Mouse (Mus musculus) cerebellum, adult 2 months (tissue): ENCODE measurements around the gene Tmem110. TPM values are rescaled to one million over a fixed set of nuclear protein-coding genes. Genes with fewer than 3 reads are reported as not detected.

Source experiments
- DNase-seq, 2 experiments: peaks; one replicate each; pipeline ENCODE4 v3.0.0; 2021
- H3K27ac ChIP-seq: fragments of 200-500 bp; 2 replicates; pipeline ENCODE4 v1.5.1; 2012; ENCODE audit warnings: low read length, control low read depth, inconsistent platforms; ENCODE audit not compliant: insufficient read depth
- H3K27me3 ChIP-seq: fragments of 200-500 bp; 2 replicates; pipeline ENCODE4 v1.6.1; 2012; ENCODE audit warnings: inconsistent platforms, mild to moderate bottlenecking, low read length, moderate library complexity; ENCODE audit not compliant: control insufficient read depth, insufficient read depth
- H3K4me1 ChIP-seq: fragments of 200-500 bp; 2 replicates; pipeline ENCODE4 v1.6.1; 2011; ENCODE audit warnings: low read length; ENCODE audit not compliant: control insufficient read depth, insufficient read depth
- H3K4me3 ChIP-seq: fragments of 200-500 bp; replicated peaks from 2 replicates; pipeline ENCODE3; 2011; ENCODE audit warnings: mild to moderate bottlenecking, low read depth, low read length, control low read depth; ENCODE audit not compliant: insufficient read depth
- CTCF ChIP-seq: fragments of 200-500 bp; IDR thresholded peaks from 2 replicates; pipeline ENCODE4 v1.5.1; 2011; ENCODE audit warnings: low read depth, mild to moderate bottlenecking, control low read depth, low read length, moderate library complexity, borderline replicate concordance; ENCODE audit not compliant: insufficient read depth
- POLR2A ChIP-seq: fragments of 200-500 bp; IDR thresholded peaks from 2 replicates; pipeline ENCODE4 v1.6.1; 2011; ENCODE audit warnings: low read length, control low read depth, borderline replicate concordance; ENCODE audit not compliant: insufficient read depth
- WGBS: fragments of 180-500 bp; shearing (Covaris S2); methylation state at CpG from one replicate; pipeline ENCODE4 v1.1.7; 2018; 5-methylcytosine and 5-hydroxymethylcytosine counted together
- polyA plus RNA-seq: library from polyadenylated mRNA; depleted of rRNA; stranded (reverse); fragments of >200 nt; gene quantifications from 2 replicates; pipeline ENCODE4 v1.2.3, GENCODE M21; 2012

Tmem110 gene
- polyA plus RNA-seq, 1 experiment: 36.5 TPM

DNA sequence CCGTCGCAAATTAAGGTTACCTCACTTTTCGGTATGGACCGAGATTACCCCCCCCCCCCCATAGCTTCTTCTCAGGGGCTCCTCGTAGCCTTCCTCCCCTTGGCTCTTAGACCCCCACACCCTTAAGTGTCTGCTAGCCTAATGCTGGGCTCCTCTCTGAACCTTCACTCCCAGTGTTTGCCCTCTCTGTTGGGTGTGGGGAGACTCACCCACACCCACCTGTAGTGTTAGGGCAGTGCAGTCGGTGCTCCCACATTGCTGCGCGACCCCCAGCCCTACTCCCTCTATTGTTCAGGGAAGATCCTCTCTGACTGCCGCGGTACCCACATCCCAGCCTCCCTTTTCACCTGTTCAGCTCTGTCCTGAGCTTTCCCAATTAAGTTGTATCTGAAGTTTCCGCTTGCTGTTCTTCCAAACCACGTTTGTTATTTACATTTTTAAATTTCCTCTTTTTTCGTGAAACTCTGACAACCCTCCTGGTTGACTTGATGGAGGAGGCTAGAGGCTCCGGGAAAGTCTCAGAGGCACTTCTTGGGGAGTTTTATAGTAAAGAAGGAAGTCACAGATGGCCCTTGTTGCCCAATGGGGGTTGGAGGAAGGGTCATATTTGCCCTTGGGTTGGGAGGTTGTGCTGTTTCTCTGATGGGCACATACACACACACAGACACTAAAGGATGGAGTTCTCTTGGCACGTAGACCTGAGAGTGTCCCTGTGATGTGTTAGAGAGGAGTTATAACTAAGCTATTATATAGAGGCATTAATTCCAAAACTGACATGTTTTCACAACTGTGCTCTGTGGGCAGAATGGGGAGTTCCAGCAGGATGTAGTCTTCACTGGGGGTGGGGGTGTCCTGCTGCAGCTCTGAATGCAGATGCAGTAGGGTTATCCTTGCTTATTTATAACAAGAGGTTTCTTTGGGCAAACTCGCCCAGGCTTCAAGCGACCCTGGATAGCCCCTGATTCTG, 1.1 kb downstream of the Tmem110 start:
- H3K27me3 ChIP-seq: no peaks in the 10 kb centered on the region
- no peak overlapping the region for H3K27ac ChIP-seq
- DNase-seq: no peak
- peak overlapping the region; percentile 99 for H3K4me3 ChIP-seq
- WGBS: 20% methylated on average over 17 of the region's 17 CpGs
- H3K4me1 ChIP-seq: peaks cover 4% of the 10 kb centered on the region; the same call in 1 of the 2 replicates
- TF ChIP-seq POLR2A (no peak), CTCF (no peak)

DNA sequence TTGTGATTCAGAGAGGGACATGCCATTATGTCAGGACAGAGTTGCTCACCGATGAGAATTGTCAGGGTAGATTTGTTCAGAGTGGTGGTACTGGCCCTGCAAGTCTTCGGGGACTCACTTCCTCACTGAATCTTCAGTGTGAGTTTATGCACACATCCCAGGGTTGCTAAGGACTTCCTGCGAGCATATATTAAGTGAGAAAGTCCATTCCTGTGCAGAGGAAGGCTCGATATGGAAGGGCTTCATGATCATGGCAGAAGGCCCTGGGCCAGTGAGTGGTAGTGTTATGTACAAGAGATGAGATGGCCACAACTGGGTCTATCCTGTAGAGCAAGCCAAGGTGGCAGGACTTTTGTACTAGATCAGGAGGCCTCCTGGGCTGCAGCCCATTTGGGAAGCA, 2.1 kb downstream of the Tmem110 start:
- DNase-seq: no peak
- TF ChIP-seq POLR2A (no peak), CTCF (no peak)
- H3K4me3 ChIP-seq: no peak overlapping the region
- H3K4me1 ChIP-seq: peaks cover 4% of the 10 kb centered on the region; the same call in 1 of the 2 replicates
- no peak overlapping the region for H3K27ac ChIP-seq
- no peaks in the 10 kb centered on the region for H3K27me3 ChIP-seq
- WGBS: 80% methylated on average over 4 of the region's 4 CpGs

- TF ChIP-seq POLR2A: no peak
- DNase-seq: no peak
- no peaks in the 10 kb centered on the region for H3K27me3 ChIP-seq
- WGBS: 68% methylated on average over 4 of the region's 4 CpGs
- no peak overlapping the region for H3K27ac ChIP-seq
- no peak overlapping the region for H3K4me3 ChIP-seq
- peaks cover 4% of the 10 kb centered on the region; the same call in 1 of the 2 replicates for H3K4me1 ChIP-seq
Observed at GRCm38 (mm10) chr14:30828077-30828476, 2.7 kb downstream of the Tmem110 start.

- peaks cover 4% of the 10 kb centered on the region; the same call in 1 of the 2 replicates for H3K4me1 ChIP-seq
- no peak overlapping the region for H3K27ac ChIP-seq
- H3K27me3 ChIP-seq: no peaks in the 10 kb centered on the region
- TF ChIP-seq POLR2A (no peak), CTCF (no peak)
- 68% methylated on average over 11 of the region's 11 CpGs for WGBS
- peak in 1 of 2 experiments; percentile 28 for DNase-seq
- no peak overlapping the region for H3K4me3 ChIP-seq
Observed at GRCm38 (mm10) chr14:30828635-30829460, 3.5 kb downstream of the Tmem110 start.

GRCm38 (mm10) chr14:30837416-30837996, 12.1 kb downstream of the Tmem110 start:
- TF ChIP-seq POLR2A (no peak), CTCF (no peak)
- DNase-seq: peak in 1 of 2 experiments; percentile 3
- Histone ChIP-seq H3K4me1 (peaks cover 15% of the 10 kb centered on the region), H3K4me3 (no peak overlapping the region), H3K27me3 (no peaks in the 10 kb centered on the region), H3K27ac (no peak overlapping the region)
- WGBS: 86% methylated on average over 14 of the region's 14 CpGs

- H3K27me3 ChIP-seq: no peaks in the 10 kb centered on the region
- TF ChIP-seq CTCF (no peak), POLR2A (no peak)
- WGBS: 75% methylated on average over 3 of the region's 3 CpGs
- DNase-seq: no peak
- no peaks in the 10 kb centered on the region; the same call in 1 of the 2 replicates for H3K4me1 ChIP-seq
- no peak overlapping the region for H3K4me3 ChIP-seq
- no peak overlapping the region for H3K27ac ChIP-seq
Observed at GRCm38 (mm10) chr14:30843701-30844100, 18.3 kb downstream of the Tmem110 start.

DNA sequence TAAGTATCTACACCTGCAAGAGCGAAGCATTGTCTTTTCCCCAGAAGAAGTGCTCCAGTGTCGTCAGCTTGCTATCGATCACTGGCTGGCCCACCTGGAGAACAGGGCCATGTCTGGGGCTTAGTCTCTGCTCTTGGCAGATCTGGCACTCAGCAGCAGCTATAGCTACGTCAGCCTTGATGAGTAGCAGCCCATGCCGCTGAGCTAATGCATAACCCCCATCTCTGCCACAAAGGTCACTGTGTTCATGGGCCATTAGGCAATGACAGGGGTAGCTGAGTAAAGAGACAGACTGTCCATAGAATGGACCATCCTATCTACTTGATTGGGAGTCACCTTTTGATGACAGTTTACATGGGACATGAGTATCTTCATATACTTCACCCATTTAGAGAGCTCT, 25.1 kb downstream of the Tmem110 start:
- Histone ChIP-seq H3K4me1 (peaks cover 10% of the 10 kb centered on the region), H3K4me3 (no peak overlapping the region), H3K27ac (no peak overlapping the region), H3K27me3 (no peaks in the 10 kb centered on the region)
- WGBS: 87% methylated on average over 5 of the region's 5 CpGs
- TF ChIP-seq POLR2A (no peak), CTCF (no peak)
- DNase-seq: no peak
